Mouse (Mus musculus) ES-CJ7 (cell line): ENCODE results near the gene Lrpprc.

Experiments used
- DNase-seq: peaks from one replicate; pipeline ENCODE4 v3.0.0; 2011; ENCODE audit warnings: low read depth, low spot score

The Lrpprc gene

DNA sequence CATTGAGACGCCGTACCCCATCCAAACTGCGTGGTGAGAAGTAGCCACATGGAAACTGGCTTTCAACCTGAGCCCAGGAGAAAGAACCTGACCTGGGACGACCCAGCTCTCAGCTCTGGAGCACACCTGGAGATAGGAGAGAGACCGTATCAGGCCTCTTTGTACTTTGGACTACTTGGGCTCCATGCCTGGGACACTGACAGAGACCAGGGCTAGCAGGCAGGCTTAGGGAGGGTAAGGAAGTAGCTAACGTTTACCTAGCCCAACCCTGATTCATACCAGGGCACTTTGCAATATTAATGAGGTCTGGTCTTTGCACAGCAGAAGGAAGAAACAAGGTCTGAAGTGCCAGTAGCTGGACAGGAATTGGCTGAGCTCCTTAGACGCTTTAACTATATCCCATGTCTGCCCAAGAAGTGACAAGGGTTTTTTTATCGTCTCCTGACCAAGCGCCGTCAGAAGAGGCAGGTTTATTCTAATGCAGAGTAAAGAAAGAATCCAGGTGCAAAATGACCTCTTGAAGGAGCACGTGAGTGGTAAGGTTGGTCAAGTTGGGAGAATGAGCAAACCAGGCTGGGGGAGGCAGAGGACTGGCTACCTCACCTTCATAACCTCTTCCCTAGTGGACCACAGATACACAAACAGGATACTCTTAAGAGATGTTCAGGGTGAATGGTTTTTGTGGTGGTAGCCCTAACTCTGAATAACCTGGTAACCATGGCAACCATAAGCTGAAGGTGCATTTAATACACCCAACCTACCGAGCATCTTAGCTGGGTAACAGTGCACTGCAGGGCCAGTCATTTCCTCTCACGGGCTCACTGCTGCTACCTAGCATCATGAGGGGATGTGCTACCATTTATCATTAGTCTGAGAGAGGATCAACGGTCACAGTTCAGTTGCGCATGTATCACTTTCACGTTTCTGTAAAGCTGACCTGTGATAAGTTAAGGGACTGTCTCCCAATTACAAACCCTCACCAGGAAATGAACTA lies 117.9 kb downstream of the Lrpprc start:
- DNase-seq, result no peak

DNA sequence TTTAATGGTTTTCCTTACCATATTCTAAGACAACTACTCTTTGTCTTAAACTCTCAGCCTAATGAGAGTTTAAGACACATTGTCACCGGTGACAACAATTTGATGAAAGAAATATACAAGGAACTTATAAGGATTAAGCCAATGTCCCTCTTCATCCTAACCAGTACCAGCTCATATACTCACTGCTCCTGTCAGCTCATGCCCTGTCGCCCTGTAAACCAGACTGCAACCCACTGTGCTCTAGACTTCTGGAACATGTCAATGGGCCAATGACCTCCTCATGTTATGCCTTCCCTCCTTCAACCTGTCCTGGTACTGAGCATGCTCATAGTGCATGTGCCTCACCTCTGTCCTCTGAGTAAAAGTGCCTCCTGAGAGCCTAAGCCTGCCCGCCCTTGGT lies 122.7 kb downstream of the Lrpprc start:
- no peak for DNase-seq

DNA sequence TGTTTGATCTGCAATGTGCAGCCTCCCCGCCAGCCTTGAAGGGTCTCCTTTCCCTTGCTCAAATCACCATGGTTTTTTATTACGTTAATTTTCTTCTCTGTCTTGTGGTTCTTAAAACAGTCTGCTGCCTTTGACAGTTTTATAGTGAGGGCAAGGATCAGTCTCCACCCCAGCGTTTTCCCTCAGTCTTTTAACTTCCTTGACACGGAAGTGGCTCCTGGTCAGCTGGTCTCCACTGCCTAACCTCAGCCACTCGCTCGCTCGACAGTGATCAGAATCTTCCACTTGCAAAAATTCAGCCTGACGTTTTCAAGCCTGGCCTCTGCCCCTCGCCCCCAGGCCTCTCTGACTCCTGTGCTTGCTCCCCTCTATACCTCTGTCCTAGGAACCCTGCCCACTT lies 124.9 kb downstream of the Lrpprc start:
- no peak for DNase-seq

DNA sequence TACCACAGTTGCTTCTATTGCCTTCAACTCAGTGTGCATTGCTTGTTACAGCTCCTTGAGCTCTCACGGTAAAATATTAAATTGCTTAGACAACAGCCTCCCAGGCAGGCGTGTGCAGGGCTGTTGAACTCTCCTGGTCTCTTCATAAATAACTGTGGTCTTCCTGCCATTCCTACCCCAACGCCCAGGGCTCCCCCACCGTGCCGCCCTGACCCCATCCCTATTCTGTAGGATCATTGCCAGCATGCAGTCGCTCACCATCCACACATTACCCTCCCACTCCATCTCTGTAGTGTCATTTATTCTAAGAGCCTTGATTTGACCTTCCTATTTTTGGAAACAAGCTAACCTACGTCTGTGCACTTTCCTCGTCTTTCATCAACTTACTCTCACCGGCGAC lies 125.5 kb downstream of the Lrpprc start:
- no peak for DNase-seq

DNA sequence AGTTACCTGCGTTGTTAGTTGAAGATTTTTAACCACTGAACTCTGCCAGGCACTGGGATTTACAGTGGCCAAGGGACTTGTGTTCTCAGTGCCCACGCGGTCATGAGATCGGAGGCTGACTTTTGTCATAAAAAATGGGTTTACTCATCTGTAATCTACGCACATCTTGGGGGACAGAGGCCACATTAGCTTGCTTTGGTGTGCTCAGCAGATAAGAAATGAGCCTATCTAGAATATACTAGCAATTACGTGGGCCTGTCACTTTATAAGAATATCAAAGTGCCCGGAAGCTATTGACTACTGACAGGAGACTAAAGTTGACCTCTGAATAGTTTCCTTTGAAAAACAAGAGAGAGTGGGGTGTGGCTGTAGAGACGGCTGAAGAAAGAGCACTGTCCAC lies 131.6 kb downstream of the Lrpprc start:
- DNase-seq, result no peak

DNA sequence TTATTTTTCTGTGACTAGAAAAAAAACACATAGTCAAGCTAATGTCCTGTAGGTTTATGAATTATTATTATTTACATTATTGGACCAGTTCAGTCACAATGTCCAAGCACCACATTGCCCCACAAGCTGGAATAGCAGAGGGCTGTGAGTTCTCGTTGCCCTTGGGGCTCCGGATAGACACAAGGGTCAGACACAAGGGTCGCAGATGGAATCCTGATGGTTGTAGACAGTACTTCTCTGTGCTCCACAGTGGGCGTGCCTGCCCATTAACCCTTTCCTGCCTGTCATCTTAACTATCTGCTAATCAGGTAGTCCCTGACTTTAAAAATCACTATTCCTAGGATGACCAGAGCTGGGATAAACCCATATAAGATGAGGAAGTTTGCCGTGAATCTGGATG lies 132.4 kb downstream of the Lrpprc start:
- no peak for DNase-seq

DNA sequence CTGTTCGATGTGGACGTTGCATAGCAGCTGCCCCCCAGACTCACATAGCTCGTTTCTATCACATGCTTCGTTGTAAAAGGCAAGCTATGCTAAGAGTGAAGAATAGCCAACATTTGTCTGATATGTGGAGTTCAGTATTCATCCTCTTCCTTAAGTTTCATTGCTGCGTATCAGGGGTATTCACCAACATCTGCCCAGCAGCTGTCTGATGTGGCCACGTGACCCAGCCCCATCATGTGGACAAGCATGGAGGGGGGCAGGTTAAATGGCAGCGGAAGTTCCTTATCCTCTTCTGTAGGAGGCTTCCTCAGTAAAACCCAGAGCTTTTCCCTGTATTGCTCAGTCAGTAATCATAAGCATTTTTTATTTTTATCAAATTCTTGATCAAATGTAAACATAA lies 132.8 kb downstream of the Lrpprc start:
- DNase-seq, result no peak

DNA sequence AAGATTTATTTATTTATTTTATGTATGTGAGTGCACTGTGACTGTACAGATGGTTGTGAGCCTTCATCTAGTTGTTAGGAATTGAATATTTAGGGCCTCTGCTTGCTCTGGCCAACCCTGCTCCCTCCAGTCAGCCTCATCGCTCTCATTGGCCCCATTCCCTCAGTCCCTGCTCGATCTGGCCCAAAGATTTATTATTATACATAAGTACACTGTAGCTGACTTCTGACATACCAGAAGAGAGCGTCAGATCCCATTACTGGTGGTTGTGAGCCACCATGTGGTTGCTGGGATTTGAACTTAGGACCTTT lies 133.2 kb downstream of the Lrpprc start:
- DNase-seq, result no peak

DNA sequence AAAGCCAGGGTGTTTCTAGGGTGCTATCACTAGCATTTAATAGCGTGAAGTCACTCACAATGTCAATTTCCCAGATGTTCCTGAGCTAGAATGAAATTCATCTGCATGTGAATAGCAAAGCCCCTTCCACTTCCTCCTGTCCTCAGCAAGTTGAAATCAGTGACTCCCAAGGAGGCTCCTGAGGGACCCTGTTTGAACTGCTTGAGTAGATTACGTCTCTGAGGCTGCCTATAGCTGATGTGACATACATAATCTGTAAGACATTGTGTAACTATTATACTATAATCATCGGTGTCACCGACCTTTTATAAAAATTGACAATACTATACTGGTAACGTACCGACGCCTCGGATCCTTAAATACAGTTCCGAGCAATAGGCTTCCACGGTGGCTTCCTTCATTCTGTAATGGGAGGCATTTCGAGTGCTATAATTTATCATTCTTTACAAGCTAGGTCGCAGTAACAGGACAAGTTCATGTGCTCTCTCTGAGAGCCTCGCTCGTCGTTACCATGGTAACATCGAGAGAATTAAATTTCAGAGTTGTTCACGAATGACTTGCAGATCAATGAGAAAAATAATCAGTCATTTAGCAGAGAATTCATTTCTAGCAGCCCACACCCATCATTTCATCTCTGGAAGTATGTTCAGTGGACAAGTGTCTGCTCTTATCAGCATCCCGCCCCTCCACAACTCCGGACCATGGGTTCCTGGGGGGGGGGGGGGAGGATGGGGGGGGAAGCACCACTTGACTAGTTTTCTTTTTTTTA lies 133.8 kb downstream of the Lrpprc start:
- DNase-seq, result no peak

DNA sequence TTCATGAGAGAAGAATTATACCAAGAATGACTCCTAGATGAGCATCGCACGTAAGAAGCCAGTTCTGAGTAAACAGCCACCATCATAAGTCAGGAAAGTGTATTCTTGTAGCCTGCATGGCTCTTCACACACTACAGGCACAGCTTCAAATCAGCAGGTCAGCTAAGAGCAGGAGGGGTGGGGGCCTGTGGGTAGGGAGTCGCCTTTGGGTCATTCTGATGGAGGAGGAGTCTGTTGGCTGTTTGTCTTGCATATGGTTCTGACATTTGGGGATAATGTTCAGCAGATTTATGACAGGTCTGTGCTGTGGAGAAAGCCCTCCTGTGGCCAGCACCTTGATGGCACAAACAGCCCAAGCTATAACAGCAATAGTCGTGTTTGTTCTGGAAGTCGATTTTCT lies 134.4 kb downstream of the Lrpprc start:
- DNase-seq, result no peak
